Mouse (Mus musculus) neural tube, embryonic 15.5 days (tissue): ENCODE data around the gene Ddr2. TPM values are rescaled to one million over a fixed set of nuclear protein-coding genes. Genes with fewer than 3 reads are reported as not detected.
"Not testable (repeated sequence)": the region's sequence is repeated elsewhere in the genome, so short reads cannot be mapped to it uniquely, and the experiment has no call there.

Source experiments
- ATAC-seq: fragments of 200-750 bp; cut with Nextera tagmentation; 2 replicates; pipeline ENCODE4 v1.8.0; 2017; ENCODE audit warnings: mild to moderate bottlenecking, moderate TSS enrichment, moderate library complexity; ENCODE audit not compliant: low FRiP score
- H3K27ac ChIP-seq: fragments of 300-500 bp; sonication (generic); replicated peaks from 2 replicates; pipeline ENCODE4 v1.5.1; 2015; ENCODE audit warnings: mild to moderate bottlenecking, inconsistent platforms
- H3K27me3 ChIP-seq: fragments of 300-500 bp; sonication (generic); replicated peaks from 2 replicates; pipeline ENCODE4 v1.6.1; 2015; ENCODE audit warnings: inconsistent platforms
- H3K36me3 ChIP-seq: fragments of 300-500 bp; sonication (generic); 2 replicates; pipeline ENCODE4 v1.6.1; 2015; ENCODE audit warnings: inconsistent platforms
- H3K4me1 ChIP-seq: fragments of 300-500 bp; sonication (generic); 2 replicates; pipeline ENCODE4 v1.6.1; 2015; ENCODE audit warnings: inconsistent platforms
- H3K4me2 ChIP-seq: fragments of 300-500 bp; sonication (generic); 2 replicates; pipeline ENCODE4 v1.6.1; 2015; ENCODE audit warnings: inconsistent platforms, mild to moderate bottlenecking, moderate library complexity
- H3K4me3 ChIP-seq: fragments of 300-500 bp; sonication (generic); replicated peaks from 2 replicates; pipeline ENCODE4 v1.5.1; 2015; ENCODE audit warnings: mild to moderate bottlenecking, inconsistent platforms
- H3K9ac ChIP-seq: fragments of 300-500 bp; sonication (generic); replicated peaks from 2 replicates; pipeline ENCODE4 v1.6.1; 2015; ENCODE audit warnings: mild to moderate bottlenecking, inconsistent platforms
- H3K9me3 ChIP-seq: fragments of 300-500 bp; sonication (generic); replicated peaks from 2 replicates; pipeline ENCODE4 v1.6.1; 2016; ENCODE audit warnings: inconsistent platforms
- WGBS: fragments of 180-500 bp; shearing (Covaris S2); methylation state at CpG from one replicate; pipeline ENCODE4 v1.1.7; 2015; ENCODE audit warnings: mixed read lengths; 5-methylcytosine and 5-hydroxymethylcytosine counted together
- polyA plus RNA-seq: library from polyadenylated mRNA; unstranded; fragments of >200 nt; fragmentation: Nextera tagmentation; extraction: Ambion mirVana; gene quantifications from 2 replicates; pipeline ENCODE4 v1.2.1, GENCODE M21; 2015

Ddr2 gene
- polyA plus RNA-seq, 1 experiment from 2014 or later: 8.4 TPM

DNA sequence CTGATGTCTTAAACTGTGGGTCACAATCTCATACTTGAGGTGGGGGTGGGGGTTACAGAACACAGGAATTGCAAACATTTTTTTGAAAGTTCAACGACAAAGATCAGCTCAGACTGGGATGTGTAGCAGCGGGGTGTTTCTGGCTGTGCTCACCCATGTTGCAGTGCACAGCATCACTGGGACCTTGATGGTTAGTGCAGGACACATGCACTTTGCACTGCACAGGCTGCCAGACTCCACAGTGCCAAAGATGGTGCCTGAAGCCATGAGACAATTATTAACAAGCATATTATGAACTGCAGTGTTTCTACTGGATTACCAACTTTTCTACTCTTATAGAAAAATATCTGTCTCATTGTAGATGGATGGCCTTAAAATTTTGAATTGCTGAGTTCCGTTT lies 78.9 kb downstream of the Ddr2 start:
- no peaks in the 10 kb centered on the region for H3K27me3 ChIP-seq
- no peak overlapping the region for H3K4me3 ChIP-seq
- no peaks in the 10 kb centered on the region for H3K9me3 ChIP-seq
- H3K36me3 ChIP-seq: no peaks in the 10 kb centered on the region
- H3K9ac ChIP-seq: no peak overlapping the region
- H3K27ac ChIP-seq: no peak overlapping the region
- no peak overlapping the region for H3K4me2 ChIP-seq
- ATAC-seq: no peak
- WGBS: 83% methylated on average over 3 of the region's 3 CpGs
- H3K4me1 ChIP-seq: no peaks in the 10 kb centered on the region

DNA sequence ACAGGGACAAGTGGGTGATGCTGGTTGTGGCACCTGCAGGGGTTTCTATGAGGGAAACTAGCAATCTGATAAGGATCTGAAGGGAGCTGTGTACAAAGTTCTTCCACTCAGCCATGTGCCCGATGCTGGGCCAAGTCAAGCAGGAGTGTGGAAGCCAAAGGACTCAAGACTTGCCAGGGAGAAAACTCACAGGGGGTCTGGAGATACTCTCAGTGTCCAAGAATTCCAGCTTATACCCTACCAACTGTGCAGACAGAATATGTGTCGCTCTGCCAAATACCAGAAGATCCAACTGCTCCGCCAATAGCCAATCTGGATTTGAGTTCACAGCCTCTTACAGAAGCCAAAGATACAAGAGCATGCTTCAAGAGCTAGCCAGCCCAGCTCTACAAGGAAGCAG lies 95.8 kb downstream of the Ddr2 start:
- ATAC-seq: no peak
- no peak overlapping the region for H3K4me2 ChIP-seq
- H3K4me3 ChIP-seq: no peak overlapping the region
- H3K9ac ChIP-seq: no peak overlapping the region
- no peaks in the 10 kb centered on the region for H3K4me1 ChIP-seq
- H3K36me3 ChIP-seq: no peaks in the 10 kb centered on the region
- no peak overlapping the region for H3K27ac ChIP-seq
- H3K9me3 ChIP-seq: peaks cover 12% of the 10 kb centered on the region; the same call in 1 of the 2 replicates
- H3K27me3 ChIP-seq: no peaks in the 10 kb centered on the region
- WGBS: 95% methylated on average over 3 of the region's 3 CpGs

DNA sequence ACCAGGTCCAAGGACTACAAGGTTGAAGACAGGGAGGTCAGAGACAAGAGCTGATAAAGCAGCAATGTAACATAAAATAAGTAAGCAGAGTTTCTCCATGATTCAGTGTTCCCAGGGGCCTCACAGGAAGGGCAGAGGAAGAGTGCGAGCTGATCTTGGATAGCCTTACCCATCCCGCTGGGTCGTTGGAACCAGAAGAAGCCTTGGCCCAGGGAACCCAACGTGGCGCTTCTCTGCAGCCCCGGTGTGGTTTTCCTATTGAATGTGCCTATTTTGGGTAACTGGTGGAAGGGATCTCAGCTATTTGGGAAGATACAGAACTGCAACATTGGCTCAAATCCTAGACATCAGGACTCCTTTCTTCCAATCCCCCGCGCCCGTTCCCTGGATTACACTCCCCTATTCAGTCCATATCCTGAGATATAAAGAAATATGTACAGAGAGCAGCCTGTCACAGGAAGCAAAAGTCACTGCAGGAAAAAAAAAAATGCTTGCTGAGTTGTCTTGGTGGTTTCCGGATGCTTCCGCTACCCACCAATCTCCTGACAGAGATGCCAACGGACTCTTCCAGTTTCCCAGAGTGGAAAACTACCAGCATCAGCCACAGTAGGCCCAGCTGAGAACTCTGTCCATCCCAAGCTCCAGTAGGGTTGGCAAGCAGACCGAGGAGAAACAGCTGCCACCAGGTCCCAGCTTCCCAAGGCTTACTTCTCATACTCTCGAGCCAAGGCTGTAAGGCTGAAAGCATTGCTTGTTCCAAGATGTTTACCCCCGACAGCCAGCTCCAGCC lies 99.7 kb downstream of the Ddr2 start:
- no peaks in the 10 kb centered on the region for H3K36me3 ChIP-seq
- no peaks in the 10 kb centered on the region for H3K9me3 ChIP-seq
- WGBS: 91% methylated on average over 15 of the region's 15 CpGs

GRCm38 (mm10) chr1:170009296-170009695 lies 101.3 kb downstream of the Ddr2 start:
- Histone ChIP-seq H3K9ac (no peak overlapping the region), H3K27me3 (no peaks in the 10 kb centered on the region), H3K4me2 (no peak overlapping the region), H3K4me3 (no peak overlapping the region), H3K27ac (no peak overlapping the region), H3K4me1 (no peaks in the 10 kb centered on the region), H3K36me3 (no peaks in the 10 kb centered on the region), H3K9me3 (no peaks in the 10 kb centered on the region)
- 96% methylated on average over 1 of the region's 1 CpGs for WGBS
- ATAC-seq: no peak

More for the DNA sequence above, 99.7 kb downstream of the Ddr2 start:
- no peak overlapping the region for H3K4me3 ChIP-seq
- H3K4me2 ChIP-seq: no peak overlapping the region
- H3K9ac ChIP-seq: no peak overlapping the region
- no peaks in the 10 kb centered on the region for H3K27me3 ChIP-seq
- no peak for ATAC-seq
- H3K4me1 ChIP-seq: no peaks in the 10 kb centered on the region
- no peak overlapping the region for H3K27ac ChIP-seq

- H3K4me2 ChIP-seq: no peak overlapping the region
- WGBS: 79% methylated on average over 13 of the region's 13 CpGs
- H3K36me3 ChIP-seq: no peaks in the 10 kb centered on the region
- no peak overlapping the region for H3K9ac ChIP-seq
- no peaks in the 10 kb centered on the region for H3K4me1 ChIP-seq
- no peak overlapping the region for H3K4me3 ChIP-seq
- no peaks in the 10 kb centered on the region for H3K27me3 ChIP-seq
- H3K9me3 ChIP-seq: no peaks in the 10 kb centered on the region
- H3K27ac ChIP-seq: no peak overlapping the region
- ATAC-seq: no peak
These were observed 101.9 kb downstream of the Ddr2 start for GRCm38 (mm10) chr1:170008432-170009220.

- no peaks in the 10 kb centered on the region for H3K9me3 ChIP-seq
- H3K4me1 ChIP-seq: no peaks in the 10 kb centered on the region
- H3K4me2 ChIP-seq: no peak overlapping the region
- no peak for ATAC-seq
- 80% methylated on average over 5 of the region's 5 CpGs for WGBS
- no peak overlapping the region for H3K27ac ChIP-seq
- no peaks in the 10 kb centered on the region for H3K27me3 ChIP-seq
- H3K9ac ChIP-seq: no peak overlapping the region
- no peaks in the 10 kb centered on the region for H3K36me3 ChIP-seq
- no peak overlapping the region for H3K4me3 ChIP-seq
These were observed 104.0 kb downstream of the Ddr2 start for GRCm38 (mm10) chr1:170006516-170006915.

- no peak overlapping the region for H3K9ac ChIP-seq
- H3K36me3 ChIP-seq: no peaks in the 10 kb centered on the region
- H3K4me3 ChIP-seq: no peak overlapping the region
- no peaks in the 10 kb centered on the region for H3K9me3 ChIP-seq
- no peak for ATAC-seq
- H3K27ac ChIP-seq: no peak overlapping the region
- no peak overlapping the region for H3K4me2 ChIP-seq
- H3K4me1 ChIP-seq: no peaks in the 10 kb centered on the region
- H3K27me3 ChIP-seq: no peaks in the 10 kb centered on the region
- 79% methylated on average over 3 of the region's 3 CpGs for WGBS
These were observed 105.3 kb downstream of the Ddr2 start for GRCm38 (mm10) chr1:170005297-170005696.

DNA sequence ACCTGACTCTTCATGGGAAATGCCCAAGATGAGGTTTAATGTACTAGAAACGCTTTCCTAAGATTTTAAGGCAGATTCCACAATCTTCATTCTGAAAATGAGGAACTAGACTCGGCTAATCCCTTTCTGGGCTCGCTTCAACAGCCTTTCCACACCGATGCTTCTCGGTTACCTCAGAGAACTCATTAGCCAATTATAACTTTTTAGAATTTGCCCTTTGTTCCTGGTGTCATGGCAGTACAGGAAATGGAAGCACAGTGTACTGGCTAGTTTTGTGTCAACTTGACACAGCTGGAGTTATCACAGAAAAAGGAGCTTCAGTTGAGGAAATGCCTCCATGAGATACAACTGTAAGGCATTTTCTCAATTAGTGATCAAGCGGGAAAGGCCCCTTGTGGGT lies 116.7 kb downstream of the Ddr2 start:
- H3K27me3 ChIP-seq, H3K4me3 ChIP-seq, H3K27ac ChIP-seq, ATAC-seq, H3K9me3 ChIP-seq, H3K4me1 ChIP-seq, H3K4me2 ChIP-seq, H3K36me3 ChIP-seq, H3K9ac ChIP-seq: not testable (repeated sequence)
- 96% methylated on average over 6 of the region's 6 CpGs for WGBS

- Histone ChIP-seq H3K4me2 (no peak overlapping the region), H3K4me3 (no peak overlapping the region), H3K4me1 (no peaks in the 10 kb centered on the region), H3K9ac (no peak overlapping the region), H3K27ac (no peak overlapping the region), H3K27me3 (no peaks in the 10 kb centered on the region), H3K9me3 (no peaks in the 10 kb centered on the region), H3K36me3 (no peaks in the 10 kb centered on the region)
- ATAC-seq: no peak
- 39% methylated on average over 1 of the region's 1 CpGs for WGBS
These were observed 124.4 kb downstream of the Ddr2 start for GRCm38 (mm10) chr1:169986166-169986565.

DNA sequence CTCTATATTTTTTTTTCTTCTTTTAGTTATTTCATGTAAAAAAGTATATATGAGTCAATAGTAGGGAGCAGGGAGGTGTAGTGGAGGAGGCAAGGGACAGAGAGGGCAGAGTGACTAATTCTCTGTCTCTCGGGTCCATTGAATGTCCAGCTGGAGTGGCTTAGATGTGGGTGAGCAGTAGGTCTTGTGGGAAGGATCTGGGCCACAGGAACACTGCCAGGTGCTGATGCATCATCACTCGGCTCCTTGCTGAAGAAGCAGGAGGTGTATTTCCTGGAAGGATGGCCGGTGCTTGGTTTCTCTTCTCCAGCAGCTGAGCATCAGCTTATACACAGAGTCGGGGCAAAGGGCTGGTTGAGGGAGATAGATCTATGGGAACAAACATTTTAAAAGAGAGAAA lies 132.9 kb downstream of the Ddr2 start:
- H3K4me1 ChIP-seq: no peaks in the 10 kb centered on the region
- H3K4me3 ChIP-seq: no peak overlapping the region
- no peak overlapping the region for H3K27ac ChIP-seq
- no peak overlapping the region for H3K9ac ChIP-seq
- 85% methylated on average over 4 of the region's 4 CpGs for WGBS
- H3K36me3 ChIP-seq: no peaks in the 10 kb centered on the region
- ATAC-seq: no peak
- H3K9me3 ChIP-seq: no peaks in the 10 kb centered on the region
- H3K27me3 ChIP-seq: no peaks in the 10 kb centered on the region
- no peak overlapping the region for H3K4me2 ChIP-seq

DNA sequence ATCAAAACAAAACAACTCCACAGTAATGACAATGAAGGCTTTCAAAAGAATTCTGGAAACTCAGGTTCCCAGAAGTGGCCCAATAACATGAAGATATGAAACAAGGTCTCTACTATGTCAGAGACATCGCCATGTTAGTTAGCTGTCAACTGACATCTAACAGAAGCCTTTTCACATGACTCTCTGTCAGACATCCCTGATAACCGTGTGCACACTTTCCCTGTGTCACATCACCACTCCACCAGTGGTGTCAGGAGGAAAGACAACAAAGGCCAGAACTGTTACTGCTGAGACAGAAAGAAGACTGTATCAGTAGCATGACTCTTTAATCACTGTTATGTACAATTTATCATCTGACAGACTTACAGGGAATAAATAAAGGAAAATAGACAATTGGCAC lies 138.6 kb downstream of the Ddr2 start:
- no peak for ATAC-seq
- H3K9me3 ChIP-seq: no peaks in the 10 kb centered on the region
- no peak overlapping the region for H3K4me2 ChIP-seq
- no peaks in the 10 kb centered on the region for H3K36me3 ChIP-seq
- H3K4me1 ChIP-seq: peaks cover 23% of the 10 kb centered on the region
- H3K27me3 ChIP-seq: no peaks in the 10 kb centered on the region
- no peak overlapping the region for H3K9ac ChIP-seq
- no peak overlapping the region for H3K27ac ChIP-seq
- WGBS: 90% methylated on average over 2 of the region's 2 CpGs
- no peak overlapping the region for H3K4me3 ChIP-seq

- no peaks in the 10 kb centered on the region for H3K9me3 ChIP-seq
- peaks cover 4% of the 10 kb centered on the region; the same call in 1 of the 2 replicates for H3K36me3 ChIP-seq
- H3K9ac ChIP-seq: no peak overlapping the region
- peaks cover 24% of the 10 kb centered on the region for H3K4me1 ChIP-seq
- H3K4me3 ChIP-seq: no peak overlapping the region
- no peak overlapping the region for H3K4me2 ChIP-seq
- 97% methylated on average over 4 of the region's 4 CpGs for WGBS
- no peak for ATAC-seq
- H3K27me3 ChIP-seq: no peaks in the 10 kb centered on the region
- H3K27ac ChIP-seq: no peak overlapping the region
These were observed 139.6 kb downstream of the Ddr2 start for GRCm38 (mm10) chr1:169970936-169971335.
